Mouse (Mus musculus): ENCODE measurements at regions not wholly inside any gene's neighbourhood (a gene's known extent, or its start where the extent isn't known, plus 50 kb on each side); places are given as distances from the start of the nearest gene placed in this dataset.

DNA sequence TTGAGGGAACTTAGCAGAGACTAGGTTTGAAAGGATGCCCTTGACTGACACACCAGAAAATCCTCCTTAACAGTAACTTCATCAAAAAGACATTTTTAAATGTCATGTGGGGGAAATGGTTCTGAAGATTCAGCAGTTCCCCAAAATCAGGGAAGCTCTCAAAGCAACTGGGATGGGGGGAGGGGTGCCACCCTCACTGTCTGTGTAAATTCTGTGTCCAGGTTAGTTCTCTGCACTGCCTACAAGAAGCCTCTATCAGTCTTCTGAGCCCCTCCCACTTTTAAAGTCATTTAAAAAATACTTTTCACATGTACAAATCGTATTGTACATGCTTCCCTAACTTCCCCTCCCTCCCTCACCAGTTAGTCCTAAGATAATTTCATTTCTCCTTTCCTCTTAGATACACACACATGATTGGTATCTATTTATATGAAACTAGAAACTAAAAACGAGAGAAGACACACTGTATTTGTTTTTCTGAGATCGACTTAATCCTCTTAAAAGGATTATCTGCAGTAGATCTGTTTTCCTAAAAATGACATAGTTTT is 121.0 kb upstream of the Mgat5 start:
- TF ChIP-seq POLR2A (IDR thresholded peaks at IDR 0.05; ENCODE audit: control insufficient read depth, extremely low read depth, insufficient read depth, low read length, poor library complexity) (no peak), CTCF (IDR thresholded peaks at IDR 0.05; ENCODE audit: borderline replicate concordance, control insufficient read depth, extremely low read depth, insufficient read depth, low read length, poor library complexity) (no peak)

Measured in thymus, adult 2 months (tissue).